Mouse (Mus musculus) retina, embryonic 14.5 days (tissue): Measurements from ENCODE around the gene Ryr3.

Experiments
- DNase-seq: peaks from one replicate; pipeline ENCODE4 v3.0.0-alpha.2; 2015; ENCODE audit warnings: low spot score

Ryr3 gene

GRCm38 (mm10) chr2:112637206-112637605 is 579.7 kb downstream of the Ryr3 start:
- DNase-seq: no peak

GRCm38 (mm10) chr2:112632536-112632935 is 584.4 kb downstream of the Ryr3 start:
- no peak for DNase-seq

DNA sequence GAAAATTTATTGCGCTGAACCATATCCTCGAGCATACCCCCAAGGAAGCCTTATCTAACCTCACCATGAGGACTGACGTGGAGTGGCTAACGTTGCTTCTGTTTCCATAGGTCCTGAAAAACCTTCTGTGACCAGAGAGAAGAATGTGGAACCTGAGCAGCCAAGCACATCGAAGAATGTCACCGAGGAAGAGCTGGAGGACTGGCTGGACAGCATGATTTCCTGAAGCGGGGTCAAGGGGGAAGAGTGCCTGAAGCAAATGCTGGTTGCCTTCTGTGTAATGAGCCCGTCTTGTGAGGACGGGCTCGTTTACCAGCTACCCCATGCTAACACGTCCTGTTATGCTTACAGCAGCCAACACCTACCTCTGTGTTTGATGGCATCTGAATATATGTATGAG is 586.2 kb downstream of the Ryr3 start:
- DNase-seq: no peak

GRCm38 (mm10) chr2:112625156-112625555 is 591.7 kb downstream of the Ryr3 start:
- DNase-seq: no peak

- no peak for DNase-seq
Measured at GRCm38 (mm10) chr2:112617206-112617605, 599.7 kb downstream of the Ryr3 start.

DNA sequence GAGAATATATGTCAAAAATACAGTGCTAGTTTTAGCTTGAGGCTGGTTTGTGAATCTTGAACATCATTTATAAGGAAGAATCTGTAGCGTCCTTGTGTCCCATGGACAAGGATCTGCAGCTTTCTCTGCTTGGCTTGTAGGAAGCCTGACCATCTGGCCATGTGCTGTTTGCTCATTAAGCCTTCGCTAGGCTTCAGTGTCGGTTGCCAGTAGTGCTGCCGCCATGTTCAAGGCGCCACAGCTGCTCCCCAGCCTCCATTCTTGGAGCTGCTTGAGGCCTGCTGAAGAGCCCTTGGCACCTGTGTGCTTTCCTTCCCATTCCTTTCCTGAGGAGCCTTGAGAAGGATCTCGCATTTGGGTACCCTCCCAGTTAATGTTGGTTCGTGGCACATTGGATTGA is 602.5 kb downstream of the Ryr3 start:
- no peak for DNase-seq

DNA sequence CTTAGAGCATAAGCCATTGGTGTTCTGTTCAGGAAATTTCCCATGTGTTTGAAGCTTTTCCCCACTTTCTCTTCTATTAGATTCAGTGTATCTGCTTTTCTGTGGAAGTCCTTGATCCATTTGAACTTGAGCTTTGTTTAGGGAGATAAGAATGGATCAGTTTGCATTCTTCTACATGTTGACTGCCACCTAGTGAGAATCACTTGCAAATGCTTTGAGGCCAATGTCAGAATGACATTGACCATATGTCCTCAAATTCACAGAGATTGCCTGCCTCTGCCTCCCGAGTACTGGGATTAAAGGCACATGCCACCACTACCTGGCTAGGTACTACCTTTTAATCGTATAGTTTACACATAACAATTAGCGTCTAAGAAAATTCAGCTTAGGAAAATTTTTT is 604.3 kb downstream of the Ryr3 start:
- DNase-seq: no peak

GRCm38 (mm10) chr2:112606536-112606935 is 610.4 kb downstream of the Ryr3 start:
- no peak for DNase-seq

GRCm38 (mm10) chr2:112602487-112602886 is 614.4 kb downstream of the Ryr3 start:
- DNase-seq: no peak

DNA sequence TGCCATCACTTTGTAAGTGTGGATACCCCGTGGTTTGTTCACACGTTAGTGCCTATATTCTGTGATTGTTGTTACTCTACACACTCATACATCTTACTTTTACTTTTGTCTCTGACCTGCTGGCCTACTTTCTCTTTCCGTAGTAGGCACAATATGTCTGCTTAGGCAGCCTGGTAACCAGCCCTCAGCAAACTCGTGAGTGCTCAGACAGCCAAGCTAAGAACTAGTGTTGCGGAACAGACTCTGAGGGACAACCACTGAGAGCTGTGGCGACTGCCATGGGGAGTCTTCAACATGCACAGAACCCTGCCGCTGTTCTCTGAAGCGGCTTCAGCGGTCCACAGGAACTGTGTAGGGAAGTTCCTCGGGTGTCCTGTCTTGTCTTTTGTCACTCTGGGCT is 616.7 kb downstream of the Ryr3 start:
- peak; percentile 50 for DNase-seq

GRCm38 (mm10) chr2:112597064-112597463 is 619.8 kb downstream of the Ryr3 start:
- no peak for DNase-seq

DNA sequence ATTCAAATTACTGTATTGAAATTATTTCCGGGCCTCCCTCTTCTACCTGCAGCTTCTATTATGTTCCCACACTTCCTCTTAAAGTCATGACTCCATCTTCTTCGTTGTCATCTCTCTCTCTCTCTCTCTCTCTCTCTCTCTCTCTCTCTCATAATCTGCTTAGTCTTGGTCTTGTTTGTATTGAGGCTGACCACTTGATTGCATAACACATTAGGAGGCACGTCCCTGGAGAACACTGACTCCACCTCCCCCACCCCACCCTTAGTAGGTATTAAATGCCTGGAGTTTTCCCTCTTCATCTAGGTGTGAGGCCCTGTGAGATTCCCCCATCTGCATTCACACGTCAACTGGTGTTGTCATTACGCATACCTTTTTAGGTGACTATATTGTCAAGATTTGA is 620.5 kb downstream of the Ryr3 start:
- DNase-seq: no peak

DNA sequence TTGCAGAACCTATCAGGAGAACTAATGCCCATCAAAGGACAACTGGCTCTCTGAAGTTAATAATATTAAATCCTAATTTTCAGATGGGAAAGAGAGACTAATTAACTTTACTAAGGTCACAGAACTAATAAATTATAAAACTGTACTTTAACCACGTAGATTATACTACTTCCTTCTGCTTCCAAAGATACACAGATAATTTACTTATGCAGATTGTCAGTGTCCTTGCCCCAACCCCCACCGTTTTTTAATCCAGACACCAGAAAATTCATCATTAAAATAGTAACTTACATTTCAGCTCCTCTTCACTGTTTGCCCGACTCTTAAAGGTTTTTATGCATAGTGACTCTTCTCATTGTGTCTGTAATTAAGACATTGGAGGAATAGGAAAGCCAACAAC is 621.1 kb downstream of the Ryr3 start:
- no peak for DNase-seq

GRCm38 (mm10) chr2:112593781-112594180 is 623.1 kb downstream of the Ryr3 start:
- DNase-seq: no peak

DNA sequence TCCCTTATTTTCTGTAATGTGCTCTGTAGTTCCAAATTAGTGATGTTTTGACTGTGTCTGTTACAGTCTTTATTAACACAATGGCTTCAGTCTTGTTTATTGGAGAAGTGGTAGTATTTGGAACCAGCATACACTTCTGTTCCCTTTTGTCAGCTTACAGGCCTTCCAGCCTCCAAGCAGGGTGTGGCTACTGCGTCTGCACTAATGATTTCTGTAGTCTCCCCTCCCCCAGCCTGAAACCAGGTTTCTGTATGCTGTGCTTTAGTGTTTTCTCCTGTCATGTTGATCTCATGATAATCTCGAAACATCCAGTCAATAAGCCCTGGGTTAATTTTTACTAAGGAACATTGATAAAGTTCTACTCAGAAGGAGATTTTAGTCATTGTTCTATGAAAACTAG is 623.6 kb downstream of the Ryr3 start:
- no peak for DNase-seq

- DNase-seq: peak; percentile 30
Measured at GRCm38 (mm10) chr2:112591451-112591871, 625.4 kb downstream of the Ryr3 start.

DNA sequence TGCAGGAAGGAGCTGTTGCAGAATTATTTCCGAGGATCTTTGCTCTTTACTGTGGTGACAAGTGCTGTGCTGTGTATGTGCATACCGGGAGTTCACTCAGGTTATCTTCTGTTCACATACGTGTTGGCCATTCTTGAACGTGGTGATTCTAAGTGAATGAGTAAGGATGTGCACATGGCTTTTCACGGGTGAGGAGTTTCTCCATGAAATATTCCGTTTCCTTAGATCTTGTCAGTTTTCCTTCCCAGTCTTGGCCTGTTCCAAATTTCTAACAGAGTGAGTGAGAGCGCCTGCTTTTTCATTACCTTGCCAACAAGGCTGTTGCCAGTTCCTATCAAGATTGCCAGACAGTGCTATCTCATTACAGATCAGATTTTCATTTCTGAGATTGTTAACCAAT is 625.9 kb downstream of the Ryr3 start:
- DNase-seq: no peak
